Mouse (Mus musculus) left cerebral cortex, postnatal 14 days (tissue): ENCODE results near the gene Gm44790. TPM values are rescaled to one million over a fixed set of nuclear protein-coding genes. Genes with fewer than 3 reads are reported as not detected.
"Not testable (repeated sequence)": the region's sequence is repeated elsewhere in the genome, so short reads cannot be mapped to it uniquely, and the experiment has no call there.

Experiments
- DNase-seq, 2 experiments: peaks; one replicate each; pipeline ENCODE4 v3.0.0; 2021 to 2022; ENCODE audit warnings: low spot score in 2 of 2, mixed read lengths in 1 of 2
- intact Hi-C: fragments of 180-260 bp; cut with DNase I; formaldehyde crosslinking; loops from one replicate; pipeline ENCODE4 v1.15.1; 2025
- long read RNA-seq, 2 experiments: library from polyadenylated mRNA; stranded (forward); transcript quantifications; one replicate each; pipeline ENCODE4 v2.0.0; 2021
- total RNA-seq, 2 experiments: library from RNA; stranded (reverse); gene quantifications; 2 replicates each; pipeline ENCODE4 v1.2.3; 2021

Gm44790 gene
- under 1 TPM in 1 of 2 experiments, not detected in 1; 0.49 TPM for total RNA-seq
- long read RNA-seq, experiment 1, partial matches to known transcripts: 0 of 3 reads
- long read RNA-seq, experiment 1, other reads (novel, unspliced or antisense): 3 of 3 reads
- long read RNA-seq, experiment 2, partial matches to known transcripts: 0 of 1 reads
- long read RNA-seq, experiment 2, other reads (novel, unspliced or antisense): 1 of 1 reads

- intact Hi-C loops: no loop called here
- no peak for DNase-seq
These were observed at the start of gene Gm44790 for GRCm38 (mm10) chr6:86426358-86426757. Gene Gm44790 (plus strand): TSS chr6:86426658.

- no peak for DNase-seq
- intact Hi-C loops: no loop called here
These were observed 48.1 kb upstream of the Gm44790 start for GRCm38 (mm10) chr6:86378341-86378740.

DNA sequence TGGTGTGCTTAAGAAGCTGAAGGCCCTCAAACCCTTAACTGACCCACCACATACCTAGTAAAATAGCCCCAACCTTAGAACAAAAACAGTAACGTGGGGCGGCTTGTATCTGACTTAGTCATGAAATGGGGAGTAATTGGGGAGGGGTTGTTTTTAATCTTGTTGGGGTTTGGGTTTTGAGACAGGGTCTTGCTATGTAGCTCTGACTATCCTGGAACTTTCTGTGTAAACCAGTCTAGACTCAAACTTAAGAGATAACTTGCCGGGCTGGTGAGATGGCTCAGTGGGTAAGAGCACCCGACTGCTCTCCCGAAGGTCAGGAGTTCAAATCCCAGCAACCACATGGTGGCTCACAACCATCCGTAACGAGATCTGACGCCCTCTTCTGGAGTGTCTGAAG is 46.3 kb upstream of the Gm44790 start:
- intact Hi-C loops, DNase-seq: not testable (repeated sequence)

- intact Hi-C loops: no loop called here
- no peak for DNase-seq
These were observed 43.9 kb upstream of the Gm44790 start for GRCm38 (mm10) chr6:86382551-86382950.

- DNase-seq: no peak
- intact Hi-C loops: no loop called here
These were observed 43.1 kb upstream of the Gm44790 start for GRCm38 (mm10) chr6:86383370-86383769.

DNA sequence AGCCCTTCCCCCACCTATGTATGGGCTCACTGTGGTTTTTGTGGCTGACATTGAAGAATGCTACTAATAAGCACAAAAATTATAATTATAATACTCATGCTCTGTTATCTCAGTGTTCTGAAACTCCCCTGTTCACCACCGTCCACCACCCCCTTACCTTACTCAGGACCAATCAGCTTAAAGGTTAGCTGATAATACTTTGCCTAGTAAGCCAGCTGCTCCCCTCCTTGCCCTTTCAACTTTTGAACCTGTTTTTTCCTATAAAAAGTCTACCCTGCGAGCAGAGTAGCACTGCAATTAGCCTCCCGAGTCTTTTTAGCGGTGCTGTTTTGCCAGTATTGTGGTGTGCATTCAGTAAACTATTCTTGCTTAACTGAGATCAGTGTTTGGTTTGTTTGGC is 41.8 kb upstream of the Gm44790 start:
- intact Hi-C loops: no loop called here
- no peak for DNase-seq

- intact Hi-C loops: no loop called here
- no peak for DNase-seq
These were observed 40.9 kb upstream of the Gm44790 start for GRCm38 (mm10) chr6:86385362-86386104.

GRCm38 (mm10) chr6:86387313-86387712 is 39.1 kb upstream of the Gm44790 start:
- intact Hi-C loops: no loop called here
- no peak for DNase-seq

GRCm38 (mm10) chr6:86388461-86388860 is 38.0 kb upstream of the Gm44790 start:
- intact Hi-C loops: no loop called here
- DNase-seq: no peak

DNA sequence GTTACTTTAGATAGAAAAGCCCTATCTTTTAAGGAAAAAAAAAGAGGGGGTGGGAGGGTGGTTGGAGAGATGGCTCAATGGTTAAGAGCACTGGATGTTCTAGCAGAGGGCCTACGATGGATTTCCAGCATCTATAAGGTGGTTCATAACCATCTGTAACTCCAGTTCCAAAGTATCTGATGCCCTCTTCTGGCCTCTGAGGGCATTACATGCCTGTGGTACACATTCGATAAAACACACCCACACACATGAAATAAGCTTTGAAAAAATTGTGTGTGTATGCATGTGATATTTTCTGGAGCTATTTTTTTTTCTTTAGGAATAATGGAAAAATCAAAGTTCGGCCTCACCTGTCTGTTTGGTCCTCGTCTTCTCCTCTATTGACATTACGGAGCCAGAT is 35.1 kb upstream of the Gm44790 start:
- no peak for DNase-seq
- intact Hi-C loops: no loop called here

DNA sequence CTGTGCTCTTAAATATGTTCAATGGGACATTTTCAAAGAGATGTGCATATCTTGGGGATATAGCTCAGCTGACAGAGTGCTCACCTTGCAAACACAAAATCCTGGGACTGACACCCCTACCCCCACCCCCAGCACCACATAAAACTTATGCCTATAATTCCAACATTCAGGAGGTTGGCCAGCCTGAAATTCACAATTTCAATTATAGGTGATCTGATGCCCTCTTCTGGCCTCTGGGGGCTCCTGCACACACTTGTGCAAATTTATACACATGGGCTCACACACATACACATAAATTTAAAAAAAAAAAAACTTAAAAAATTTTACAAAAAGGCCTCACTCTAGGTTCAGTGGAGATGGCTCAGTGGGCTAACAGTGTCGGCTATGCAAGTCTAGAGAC is 33.3 kb upstream of the Gm44790 start:
- intact Hi-C loops: no loop called here
- DNase-seq: no peak

DNA sequence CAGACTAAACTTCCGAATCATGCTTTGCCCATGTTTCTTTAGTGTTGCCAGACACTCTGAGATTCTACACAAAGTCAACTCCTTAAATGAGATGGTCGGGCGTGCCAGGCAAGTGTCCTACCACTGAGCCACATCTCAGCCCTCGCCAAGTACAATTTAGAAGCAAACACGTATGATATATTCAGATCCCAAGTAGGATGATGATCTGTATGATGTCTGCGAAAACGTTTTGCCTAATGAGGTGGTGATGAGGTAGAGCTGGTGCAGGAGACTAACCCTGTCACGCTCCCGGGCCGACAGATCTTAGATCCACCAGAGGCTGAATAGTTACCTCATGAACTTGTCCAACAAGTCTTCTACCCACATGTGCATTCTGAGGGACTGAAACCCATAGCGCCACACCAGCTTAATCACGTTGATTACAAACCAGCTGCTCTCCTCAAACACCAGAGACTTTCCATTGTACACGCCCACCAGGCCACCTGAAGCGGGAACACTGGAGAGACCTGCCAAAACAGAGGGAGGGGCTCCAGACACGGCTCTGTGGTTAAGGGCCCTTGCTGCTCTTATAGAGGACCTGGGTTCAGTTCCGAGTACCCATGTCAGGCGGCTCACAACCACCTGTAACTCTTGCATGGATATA is 32.3 kb upstream of the Gm44790 start:
- DNase-seq: no peak
- intact Hi-C loops: no loop called here

GRCm38 (mm10) chr6:86395021-86395420 is 31.4 kb upstream of the Gm44790 start:
- intact Hi-C loops: no loop called here

DNA sequence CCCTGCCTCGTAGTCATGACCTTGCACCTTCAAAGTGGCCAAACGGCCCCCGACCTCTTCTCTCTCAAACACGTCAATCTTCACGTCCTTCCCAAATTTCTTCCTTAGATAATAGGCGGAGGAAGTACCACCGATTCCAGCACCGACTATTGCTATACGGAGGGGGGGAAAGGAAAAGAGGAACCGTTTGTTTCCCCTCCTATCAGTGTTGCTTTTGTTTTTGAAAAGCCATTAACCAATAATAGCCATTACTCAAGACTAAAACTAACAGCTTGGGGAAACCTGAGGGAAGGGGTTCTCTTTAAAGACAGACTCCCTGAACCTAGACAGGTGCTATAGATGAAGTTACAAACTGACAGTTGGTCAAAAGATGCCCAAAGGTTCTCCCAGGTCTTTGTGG is 30.5 kb upstream of the Gm44790 start:
- intact Hi-C loops: no loop called here
- DNase-seq: no peak

More at GRCm38 (mm10) chr6:86395021-86395420, 31.4 kb upstream of the Gm44790 start:
- DNase-seq: no peak

DNA sequence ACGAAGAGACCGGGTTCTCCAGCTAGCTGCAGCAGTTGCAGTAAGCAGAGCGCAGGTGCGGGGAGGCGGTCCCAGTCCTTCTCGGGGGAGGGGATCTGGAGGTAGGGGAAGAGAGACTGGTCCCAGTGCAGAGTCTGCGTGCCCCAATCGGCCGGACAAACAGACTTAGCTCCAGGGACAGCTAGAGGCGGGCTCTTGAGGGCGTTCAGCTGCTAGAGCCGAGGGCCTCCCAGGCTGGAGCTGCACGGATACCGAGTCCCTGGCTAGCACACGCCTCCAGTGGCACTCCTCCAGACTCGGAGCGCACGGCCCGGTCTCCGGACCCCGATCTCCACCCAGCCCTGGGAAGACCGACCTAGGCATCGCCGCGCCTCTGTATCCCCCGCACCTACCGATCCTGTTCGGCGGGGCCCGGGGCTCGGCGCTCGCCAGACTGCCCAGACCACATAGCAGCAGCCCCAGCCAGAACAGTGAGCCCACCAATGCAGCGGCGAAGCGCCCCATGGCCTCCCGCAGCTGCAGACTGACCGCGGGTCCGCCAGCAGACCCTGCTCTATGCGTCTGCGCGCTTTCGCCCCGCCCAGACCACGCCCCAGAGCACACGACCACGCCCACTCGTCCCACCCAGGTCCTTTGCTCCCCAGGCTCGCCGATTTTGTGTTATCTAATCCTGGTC is 29.7 kb upstream of the Gm44790 start, which contains the start of gene Pcyox1:
TSS of gene Pcyox1 (minus strand) at position 574 of the 676 bp plus-strand sequence.
- peak; percentile 77 to 82 for DNase-seq
- intact Hi-C loops: no loop called here

- no peak for DNase-seq
- intact Hi-C loops: no loop called here
These were observed 29.0 kb upstream of the Gm44790 start for GRCm38 (mm10) chr6:86397257-86397980.

DNA sequence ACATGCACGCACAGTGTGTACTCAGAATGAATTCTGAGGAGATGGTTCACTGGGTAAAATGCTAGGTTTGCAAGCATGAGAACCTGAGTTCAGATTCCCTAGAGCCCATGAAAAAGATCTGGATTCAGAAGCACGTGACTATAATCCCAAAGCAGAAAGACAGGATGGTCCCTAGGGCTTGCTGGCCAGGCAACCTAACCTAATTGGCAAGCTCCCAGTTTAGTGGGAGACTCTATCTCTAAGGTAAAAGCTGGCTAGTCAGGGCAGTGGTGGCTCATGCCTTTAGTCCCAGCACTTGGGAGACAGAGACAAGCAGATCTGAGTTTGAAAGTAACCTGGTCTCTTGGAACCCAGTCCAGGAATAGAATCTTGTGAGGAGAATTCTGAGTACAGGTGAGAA is 27.5 kb upstream of the Gm44790 start:
- intact Hi-C loops: no loop called here
- DNase-seq: no peak

DNA sequence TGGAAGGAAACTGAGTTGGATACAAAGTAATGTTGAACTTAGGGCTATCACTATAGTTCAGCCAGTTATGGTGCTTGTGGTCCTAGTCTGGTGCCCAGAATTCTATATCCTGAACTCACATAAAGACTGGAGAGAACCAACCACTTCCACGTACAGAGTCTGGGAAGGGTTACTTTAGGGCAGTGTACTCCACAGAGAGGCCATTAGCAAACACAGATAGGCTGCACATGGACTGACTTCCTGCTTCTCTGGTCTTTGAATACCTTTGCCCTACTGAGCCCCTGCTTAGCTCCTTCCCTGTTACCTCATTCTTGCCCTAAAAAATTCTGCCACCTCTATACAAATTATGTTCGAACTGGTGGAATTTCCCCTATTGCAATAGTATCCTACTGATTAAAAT is 26.5 kb upstream of the Gm44790 start:
- no peak for DNase-seq
- intact Hi-C loops: no loop called here

DNA sequence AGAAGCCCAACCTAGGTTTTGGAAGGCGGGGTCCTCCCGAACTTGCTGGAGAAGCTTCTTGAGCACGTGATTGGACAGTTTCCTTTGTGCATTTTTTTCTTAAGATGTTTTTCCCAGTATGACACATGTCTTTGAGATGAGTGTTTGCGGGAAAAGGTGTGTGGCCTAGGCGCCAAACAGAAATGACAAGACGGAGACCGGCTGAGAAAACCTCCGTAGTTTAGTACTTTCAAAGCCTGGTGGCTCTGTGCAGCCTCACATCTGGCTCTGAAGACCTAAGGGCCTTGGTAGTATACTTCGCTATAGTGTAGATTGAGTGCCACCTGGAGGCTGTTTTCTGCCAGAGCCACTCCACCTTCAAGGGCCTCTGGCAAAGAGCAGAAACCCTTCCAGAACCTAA is 25.5 kb upstream of the Gm44790 start:
- intact Hi-C loops: no loop called here
- DNase-seq: peak; percentile 69
